Mouse (Mus musculus): Measurements from ENCODE around the gene Prdm12.

Gene Prdm12

GRCm38 (mm10) chr2:31639901-31640608, at the start of gene Prdm12:
Gene Prdm12, plus strand, starts transcription at chr2:31640037.
- DNase-seq (ENCODE audit: low spot score in 2 of 2): no peak

- no peak for DNase-seq (ENCODE audit: low spot score in 2 of 2)
Measured at GRCm38 (mm10) chr2:31591799-31592484, 47.9 kb upstream of the Prdm12 start.

GRCm38 (mm10) chr2:31607555-31607954, 32.3 kb upstream of the Prdm12 start:
- DNase-seq (ENCODE audit: low spot score in 2 of 2): no peak

GRCm38 (mm10) chr2:31609859-31610261, 30.0 kb upstream of the Prdm12 start:
- DNase-seq (ENCODE audit: low spot score in 2 of 2): no peak

- DNase-seq (ENCODE audit: low spot score in 2 of 2): no peak
Measured at GRCm38 (mm10) chr2:31610922-31611321, 28.9 kb upstream of the Prdm12 start.

- no peak for DNase-seq (ENCODE audit: low spot score in 2 of 2)
Measured at GRCm38 (mm10) chr2:31611400-31611799, 28.4 kb upstream of the Prdm12 start.

- DNase-seq (ENCODE audit: low spot score in 2 of 2): no peak
Measured at GRCm38 (mm10) chr2:31612627-31613026, 27.2 kb upstream of the Prdm12 start.

- no peak for DNase-seq (ENCODE audit: low spot score in 2 of 2)
Measured at GRCm38 (mm10) chr2:31613781-31614180, 26.1 kb upstream of the Prdm12 start.

GRCm38 (mm10) chr2:31618484-31619161, 21.2 kb upstream of the Prdm12 start:
- DNase-seq (ENCODE audit: low spot score in 2 of 2): no peak

- DNase-seq (ENCODE audit: low spot score in 2 of 2): no peak
Measured at GRCm38 (mm10) chr2:31619208-31619607, 20.6 kb upstream of the Prdm12 start.

- DNase-seq (ENCODE audit: low spot score in 2 of 2): no peak
Measured at GRCm38 (mm10) chr2:31633531-31633930, 6.3 kb upstream of the Prdm12 start.

GRCm38 (mm10) chr2:31635281-31636137, 4.3 kb upstream of the Prdm12 start:
- DNase-seq (ENCODE audit: low spot score in 2 of 2): no peak

GRCm38 (mm10) chr2:31636138-31636741, 3.6 kb upstream of the Prdm12 start:
- DNase-seq (ENCODE audit: low spot score in 2 of 2): no peak

GRCm38 (mm10) chr2:31636742-31637141, 3.1 kb upstream of the Prdm12 start:
- DNase-seq (ENCODE audit: low spot score in 2 of 2): no peak

- DNase-seq (ENCODE audit: low spot score in 2 of 2): no peak
Measured at GRCm38 (mm10) chr2:31637311-31637710, 2.5 kb upstream of the Prdm12 start.

GRCm38 (mm10) chr2:31637807-31638206, 2.0 kb upstream of the Prdm12 start:
- no peak for DNase-seq (ENCODE audit: low spot score in 2 of 2)

GRCm38 (mm10) chr2:31638581-31639465, 1.0 kb upstream of the Prdm12 start:
- DNase-seq (ENCODE audit: low spot score in 2 of 2): no peak

GRCm38 (mm10) chr2:31639466-31639760, 424 bp upstream of the Prdm12 start:
- DNase-seq (ENCODE audit: low spot score in 2 of 2): no peak

GRCm38 (mm10) chr2:31640609-31641507, 1.0 kb downstream of the Prdm12 start:
- no peak for DNase-seq (ENCODE audit: low spot score in 2 of 2)

- DNase-seq (ENCODE audit: low spot score in 2 of 2): no peak
Measured at GRCm38 (mm10) chr2:31641508-31641830, 1.6 kb downstream of the Prdm12 start.
